Mouse (Mus musculus) limb, embryonic 11.5 days (tissue): ENCODE data around the gene 4930505A04Rik. TPM values are rescaled to one million over a fixed set of nuclear protein-coding genes. Genes with fewer than 3 reads are reported as not detected.
"Not testable (repeated sequence)": the region's sequence is repeated elsewhere in the genome, so short reads cannot be mapped to it uniquely, and the experiment has no call there.

ENCODE experiments used
- ATAC-seq: fragments of 200-750 bp; cut with Nextera tagmentation; 2 replicates; pipeline ENCODE4 v1.8.0; 2017; ENCODE audit warnings: low read depth; ENCODE audit not compliant: insufficient number of reproducible peaks, low FRiP score, low TSS enrichment
- DNase-seq: peaks from one replicate; pipeline ENCODE4 v3.0.0-alpha.2; 2015; ENCODE audit warnings: low spot score
- H3K27ac ChIP-seq: fragments of 300-500 bp; sonication (generic); replicated peaks from 2 replicates; pipeline ENCODE4 v1.5.1; 2014; ENCODE audit warnings: low read depth, mild to moderate bottlenecking, low read length
- H3K27me3 ChIP-seq: fragments of 300-500 bp; sonication (generic); 2 replicates; pipeline ENCODE4 v1.6.1; 2014; ENCODE audit warnings: mild to moderate bottlenecking, low read length, mixed read lengths; ENCODE audit not compliant: control insufficient read depth, insufficient read depth
- H3K36me3 ChIP-seq: fragments of 300-500 bp; sonication (generic); 2 replicates; pipeline ENCODE4 v1.6.1; 2014; ENCODE audit warnings: mild to moderate bottlenecking, low read length, moderate library complexity, mixed read lengths; ENCODE audit not compliant: control insufficient read depth, insufficient read depth
- H3K4me1 ChIP-seq: fragments of 300-500 bp; sonication (generic); 2 replicates; pipeline ENCODE4 v1.6.1; 2014; ENCODE audit warnings: low read length, mixed read lengths; ENCODE audit not compliant: control insufficient read depth, insufficient read depth
- H3K4me2 ChIP-seq: fragments of 300-500 bp; sonication (generic); 2 replicates; pipeline ENCODE4 v1.6.1; 2014; ENCODE audit warnings: low read depth, mild to moderate bottlenecking, moderate library complexity; ENCODE audit not compliant: severe bottlenecking
- H3K4me3 ChIP-seq: fragments of 300-500 bp; sonication (generic); 2 replicates; pipeline ENCODE4 v1.5.1; 2014; ENCODE audit warnings: low read depth, low read length
- H3K9ac ChIP-seq: fragments of 300-500 bp; sonication (generic); 2 replicates; pipeline ENCODE4 v1.6.1; 2014; ENCODE audit warnings: mild to moderate bottlenecking, low read length
- H3K9me3 ChIP-seq: fragments of 300-500 bp; sonication (generic); 2 replicates; pipeline ENCODE4 v1.6.1; 2016; ENCODE audit warnings: low read length; ENCODE audit not compliant: control insufficient read depth
- WGBS: fragments of 180-500 bp; shearing (Covaris S2); extraction: QIAGEN DNeasy Blood & Tissue Kit; methylation state at CpG from one replicate; pipeline ENCODE4 v1.1.7; 2014; 5-methylcytosine and 5-hydroxymethylcytosine counted together
- polyA plus RNA-seq: library from polyadenylated mRNA; unstranded; fragments of >200 nt; fragmentation: Nextera tagmentation; extraction: Ambion mirVana; gene quantifications from 2 replicates; pipeline ENCODE4 v1.2.1, GENCODE M21; 2014

4930505A04Rik gene
- polyA plus RNA-seq, 1 experiment from 2014 or later: not detected

DNA sequence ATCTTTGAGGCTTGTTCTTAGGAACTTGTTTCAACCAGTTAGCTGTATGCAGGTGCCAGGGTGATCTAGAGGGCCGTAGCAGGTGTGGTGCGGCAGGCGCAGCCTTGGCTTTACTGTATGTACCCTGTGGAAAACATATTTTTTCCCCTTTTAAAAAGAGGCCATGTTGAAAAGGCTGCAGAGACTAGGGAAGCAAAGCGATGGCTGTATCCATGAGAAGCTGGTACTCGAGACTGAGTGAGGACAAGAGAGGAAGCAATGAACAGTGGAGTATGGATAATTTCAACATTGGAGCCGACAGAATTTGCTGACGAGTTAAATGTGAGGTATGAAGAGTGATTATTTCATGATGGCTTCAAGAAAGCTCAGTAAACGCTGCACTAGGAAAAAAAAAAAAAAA is 440 bp downstream of the 4930505A04Rik start:
- no peak overlapping the region for H3K27ac ChIP-seq
- DNase-seq: no peak
- H3K36me3 ChIP-seq: no peaks in the 10 kb centered on the region
- no peaks in the 10 kb centered on the region for H3K27me3 ChIP-seq
- no peak overlapping the region for H3K9ac ChIP-seq
- no peaks in the 10 kb centered on the region for H3K4me1 ChIP-seq
- no peaks in the 10 kb centered on the region for H3K9me3 ChIP-seq
- no peak overlapping the region for H3K4me2 ChIP-seq
- no peak overlapping the region for H3K4me3 ChIP-seq
- 78% methylated on average over 8 of the region's 8 CpGs for WGBS
- ATAC-seq: no peak

DNA sequence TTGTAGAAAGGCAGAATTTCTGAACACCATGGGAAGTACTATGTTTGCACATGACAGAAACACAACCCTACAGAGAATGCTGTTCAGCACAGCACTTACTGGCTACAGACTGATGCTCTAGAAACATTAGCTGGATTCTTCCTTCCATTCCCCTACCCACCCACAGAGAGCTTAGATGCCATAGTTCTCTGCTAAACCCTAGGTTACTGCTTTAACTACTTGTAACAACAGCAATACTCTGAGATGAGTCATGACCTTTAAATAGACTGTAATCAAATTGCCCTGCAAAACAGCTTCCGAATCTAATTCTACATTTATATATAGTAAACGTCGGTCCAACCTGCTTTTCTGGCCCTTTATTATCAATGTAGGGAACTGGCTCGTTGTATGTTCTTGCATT is 17.3 kb downstream of the 4930505A04Rik start:
- no peaks in the 10 kb centered on the region for H3K27me3 ChIP-seq
- 90% methylated on average over 4 of the region's 4 CpGs for WGBS
- no peaks in the 10 kb centered on the region for H3K9me3 ChIP-seq
- no peak for DNase-seq
- H3K36me3 ChIP-seq: no peaks in the 10 kb centered on the region
- H3K27ac ChIP-seq: no peak overlapping the region
- no peak for ATAC-seq
- no peaks in the 10 kb centered on the region for H3K4me1 ChIP-seq
- H3K9ac ChIP-seq: no peak overlapping the region
- no peak overlapping the region for H3K4me2 ChIP-seq
- H3K4me3 ChIP-seq: no peak overlapping the region

DNA sequence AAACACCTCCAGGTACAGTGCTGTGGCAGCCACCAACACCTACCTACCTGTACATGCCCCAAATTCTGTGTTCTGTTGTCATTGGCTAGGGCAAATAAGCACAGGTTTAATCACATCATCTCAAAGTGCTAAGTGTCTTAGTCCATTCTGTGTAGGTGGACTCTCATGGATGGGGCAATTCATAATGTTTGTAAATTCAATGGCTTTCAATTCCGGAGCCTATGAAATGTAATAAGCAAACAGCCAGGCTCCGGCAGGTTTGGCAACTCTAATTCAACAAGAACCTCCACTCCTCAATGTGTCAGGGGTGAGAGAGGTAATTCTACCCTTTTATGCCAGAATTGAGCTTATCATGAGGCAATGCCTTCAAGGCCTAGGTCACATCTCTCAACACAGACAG is 23.5 kb downstream of the 4930505A04Rik start:
- Histone ChIP-seq H3K4me3 (no peak overlapping the region), H3K9me3 (no peaks in the 10 kb centered on the region), H3K4me1 (no peaks in the 10 kb centered on the region), H3K4me2 (no peak overlapping the region), H3K27ac (no peak overlapping the region), H3K9ac (no peak overlapping the region), H3K27me3 (no peaks in the 10 kb centered on the region), H3K36me3 (no peaks in the 10 kb centered on the region)
- DNase-seq (no peak), ATAC-seq (no peak)
- whole genome bisulfite sequencing: 89% methylated on average over 2 of the region's 2 CpGs

DNA sequence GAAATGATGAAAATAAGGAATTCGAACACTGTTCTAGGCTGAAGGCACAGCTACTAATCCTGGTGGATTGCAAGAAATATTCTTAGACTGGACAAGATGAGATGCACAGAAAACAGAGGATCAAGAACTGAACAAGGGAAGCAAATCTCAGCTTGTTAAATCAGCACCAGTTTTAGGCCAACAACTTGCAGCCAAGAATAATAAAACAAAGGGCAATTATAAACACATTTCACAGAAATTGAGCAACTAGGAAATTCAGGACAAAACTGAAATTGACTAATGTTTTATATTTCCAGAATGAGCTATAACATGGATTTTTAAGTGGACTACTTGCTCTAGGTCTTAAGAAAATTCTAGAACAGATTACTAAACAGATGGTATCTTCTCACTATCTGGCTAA is 24.1 kb downstream of the 4930505A04Rik start:
- Histone ChIP-seq H3K4me1 (no peaks in the 10 kb centered on the region), H3K9me3 (no peaks in the 10 kb centered on the region), H3K9ac (no peak overlapping the region), H3K27me3 (no peaks in the 10 kb centered on the region), H3K4me2 (no peak overlapping the region), H3K27ac (no peak overlapping the region), H3K36me3 (no peaks in the 10 kb centered on the region), H3K4me3 (no peak overlapping the region)
- DNase-seq (no peak), ATAC-seq (no peak)
- 100% methylated on average over 1 of the region's 1 CpGs for WGBS

DNA sequence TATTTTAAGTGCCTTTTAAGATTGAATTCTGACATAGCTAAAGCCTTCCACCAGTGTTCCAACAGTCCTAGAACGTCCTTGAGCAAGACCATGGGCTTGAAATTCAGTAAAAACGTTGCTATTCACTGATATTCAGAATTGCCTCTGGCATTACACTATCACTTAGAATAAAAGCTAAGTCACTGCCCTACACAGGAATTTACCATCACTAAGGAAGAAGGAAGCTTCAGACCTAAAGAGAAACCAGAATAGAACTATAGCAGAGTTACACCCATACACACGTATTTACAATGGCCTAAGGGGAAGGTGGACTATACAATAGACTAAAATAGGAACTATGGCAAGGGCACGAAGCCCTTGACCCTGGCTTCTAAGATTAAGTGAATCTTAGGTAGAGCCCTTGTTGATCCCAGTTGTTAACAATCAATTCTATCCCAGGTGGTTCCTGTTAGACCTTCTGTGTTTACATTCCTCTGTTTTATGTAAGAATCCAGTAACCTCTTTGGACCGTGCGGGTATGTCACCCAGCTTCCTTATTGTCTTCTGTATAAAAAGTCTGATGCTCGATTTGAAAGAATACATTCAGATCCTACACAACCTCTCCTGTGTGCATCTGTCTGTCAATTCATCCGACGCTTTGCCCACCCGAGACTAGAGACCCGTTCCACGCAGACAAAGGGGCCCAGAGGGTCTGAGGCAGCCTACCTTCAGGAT is 27.3 kb downstream of the 4930505A04Rik start:
- H3K9ac ChIP-seq, H3K36me3 ChIP-seq, H3K27me3 ChIP-seq, H3K4me1 ChIP-seq, ATAC-seq, H3K9me3 ChIP-seq, H3K4me3 ChIP-seq, DNase-seq, H3K27ac ChIP-seq, H3K4me2 ChIP-seq: not testable (repeated sequence)
- 90% methylated on average over 12 of the region's 12 CpGs for WGBS

DNA sequence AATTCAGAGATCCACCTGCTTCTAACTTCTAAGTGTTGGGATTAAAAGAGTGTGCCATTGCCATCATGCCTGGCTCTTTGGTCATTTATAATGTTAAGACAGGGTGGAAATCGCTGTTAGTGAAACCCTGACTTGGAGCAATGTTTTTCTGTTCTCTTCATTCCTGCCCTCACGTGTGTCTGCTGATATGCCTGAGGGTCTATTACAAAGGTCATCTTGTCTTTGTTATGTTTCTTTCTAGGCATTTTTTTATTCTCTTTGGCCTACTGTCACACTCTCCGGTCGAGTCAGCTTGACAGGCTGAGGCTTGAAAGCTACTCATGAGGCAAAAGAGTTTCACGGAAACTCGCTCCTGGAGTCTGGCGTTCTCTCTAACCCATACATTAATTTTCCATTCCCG is 27.9 kb downstream of the 4930505A04Rik start:
- WGBS: 85% methylated on average over 6 of the region's 8 CpGs
- H3K4me1 ChIP-seq: no peaks in the 10 kb centered on the region
- ATAC-seq (no peak), DNase-seq (no peak)
- no peaks in the 10 kb centered on the region for H3K36me3 ChIP-seq
- H3K4me3 ChIP-seq: no peak overlapping the region
- no peaks in the 10 kb centered on the region for H3K9me3 ChIP-seq
- no peak overlapping the region for H3K4me2 ChIP-seq
- H3K27me3 ChIP-seq: no peaks in the 10 kb centered on the region
- no peak overlapping the region for H3K9ac ChIP-seq
- H3K27ac ChIP-seq: no peak overlapping the region

DNA sequence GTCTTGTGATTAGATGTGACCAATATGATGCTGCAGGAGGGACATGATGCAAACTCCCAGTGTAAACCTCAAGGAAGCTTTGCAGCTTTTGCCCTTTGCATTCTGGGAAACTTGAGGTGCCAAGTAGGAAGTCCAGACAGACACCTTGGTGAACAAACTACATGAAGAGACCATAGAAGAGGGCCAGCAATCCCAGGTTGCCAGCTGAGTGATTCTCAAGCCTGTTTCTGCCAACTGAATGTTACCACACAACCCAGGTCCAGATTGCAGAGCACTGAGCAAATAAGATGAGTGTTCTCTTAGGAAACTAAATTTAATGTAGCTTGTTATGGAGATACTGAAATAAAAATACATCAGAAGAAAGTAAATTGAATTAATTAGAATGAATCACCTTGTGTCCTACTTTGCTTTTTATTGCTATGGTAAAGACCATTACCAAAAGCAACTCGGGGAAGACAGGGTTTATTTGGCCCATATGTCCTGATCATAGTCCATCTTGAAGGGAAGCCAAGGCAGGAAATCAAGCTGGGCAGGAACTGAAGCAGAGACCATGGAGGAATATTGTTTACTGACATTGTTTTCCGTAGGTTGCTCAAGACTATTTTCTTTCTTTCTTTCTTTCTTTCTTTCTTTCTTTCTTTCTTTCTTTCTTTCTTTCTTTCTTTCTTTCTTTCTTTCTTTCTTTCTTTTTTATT is 38.2 kb downstream of the 4930505A04Rik start:
- no peak overlapping the region for H3K4me3 ChIP-seq
- ATAC-seq (no peak), DNase-seq (no peak)
- H3K27me3 ChIP-seq: no peaks in the 10 kb centered on the region
- no peak overlapping the region for H3K4me2 ChIP-seq
- no peak overlapping the region for H3K9ac ChIP-seq
- no peaks in the 10 kb centered on the region for H3K4me1 ChIP-seq
- 80% methylated on average over 2 of the region's 2 CpGs for WGBS
- H3K9me3 ChIP-seq: no peaks in the 10 kb centered on the region
- H3K27ac ChIP-seq: no peak overlapping the region
- H3K36me3 ChIP-seq: no peaks in the 10 kb centered on the region

DNA sequence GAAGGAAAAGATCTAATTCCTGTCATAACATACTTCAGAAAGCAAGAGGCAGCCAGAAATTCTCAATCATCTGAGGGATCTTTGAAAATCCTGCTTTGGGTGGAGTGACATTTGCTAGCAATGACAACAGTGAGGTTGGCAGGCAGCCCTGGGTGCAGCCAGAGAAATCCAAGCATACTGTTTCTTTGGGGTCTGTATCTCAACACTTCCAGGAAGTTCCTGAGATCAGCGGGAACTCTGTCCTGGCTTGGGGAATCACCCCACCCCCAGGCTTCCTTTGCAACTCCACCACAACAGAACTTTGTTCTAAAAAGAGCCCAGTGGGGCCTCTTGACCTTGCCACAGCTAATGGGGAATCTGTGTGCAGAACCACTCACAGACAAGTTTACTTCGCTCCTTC is 66.0 kb downstream of the 4930505A04Rik start:
- no peaks in the 10 kb centered on the region for H3K4me1 ChIP-seq
- H3K27me3 ChIP-seq: no peaks in the 10 kb centered on the region
- DNase-seq: no peak
- WGBS: 72% methylated on average over 2 of the region's 2 CpGs
- H3K36me3 ChIP-seq: no peaks in the 10 kb centered on the region
- ATAC-seq: no peak
- no peak overlapping the region for H3K9ac ChIP-seq
- no peak overlapping the region for H3K4me3 ChIP-seq
- H3K4me2 ChIP-seq: no peak overlapping the region
- no peaks in the 10 kb centered on the region for H3K9me3 ChIP-seq
- H3K27ac ChIP-seq: no peak overlapping the region
